Mouse (Mus musculus): ENCODE results near the gene Bcl7a. TPM values are rescaled to one million over a fixed set of nuclear protein-coding genes. Genes with fewer than 3 reads are reported as not detected.

The Bcl7a gene
- total RNA-seq, 2 experiments from 2014 or later: 11.9 to 14.2 TPM

GRCm38 (mm10) chr5:123370049-123370448 is 26.4 kb downstream of the Bcl7a start:
- DNase-seq: no peak
- intact Hi-C loops (cut with DNase I): loop anchor here (10.0 kb wide), 1 partner anchor 245 kb away; no protein-coding TSS in a partner anchor

GRCm38 (mm10) chr5:123375262-123375661 is 31.6 kb downstream of the Bcl7a start:
- intact Hi-C loops (cut with DNase I): loop anchor here (5.0 to 10.0 kb wide), 2 partner anchors 122 to 240 kb away; no protein-coding TSS in a partner anchor
- DNase-seq: no peak

GRCm38 (mm10) chr5:123375793-123376452 is 32.3 kb downstream of the Bcl7a start:
- intact Hi-C loops (cut with DNase I): loop anchor here (5.0 to 10.0 kb wide), 2 partner anchors 121 to 239 kb away; no protein-coding TSS in a partner anchor

GRCm38 (mm10) chr5:123376569-123376968 is 32.9 kb downstream of the Bcl7a start:
- intact Hi-C loops (cut with DNase I): loop anchor here (5.0 to 10.0 kb wide), 2 partner anchors 121 to 238 kb away; no protein-coding TSS in a partner anchor
- DNase-seq: peak; percentile 78 to 82

More at GRCm38 (mm10) chr5:123375793-123376452, 32.3 kb downstream of the Bcl7a start:
- no peak for DNase-seq

- intact Hi-C loops (cut with DNase I): loop anchor here (1.0 to 10.0 kb wide), 4 partner anchors 55 to 237 kb away; no protein-coding TSS in a partner anchor
- peak; percentile 83 to 92 for DNase-seq
Observed at GRCm38 (mm10) chr5:123377120-123377955, 33.7 kb downstream of the Bcl7a start.

- intact Hi-C loops (cut with DNase I): loop anchor here (5.0 to 10.0 kb wide), 2 partner anchors 119 to 236 kb away; no protein-coding TSS in a partner anchor
- no peak for DNase-seq
Observed at GRCm38 (mm10) chr5:123378712-123379111, 35.1 kb downstream of the Bcl7a start.

- intact Hi-C loops (cut with DNase I): loop anchor here (5.0 to 10.0 kb wide), 2 partner anchors 118 to 235 kb away; no protein-coding TSS in a partner anchor
- no peak for DNase-seq
Observed at GRCm38 (mm10) chr5:123379504-123379931, 35.9 kb downstream of the Bcl7a start.

- DNase-seq: peak in 1 of 2 experiments; percentile 64
- intact Hi-C loops (cut with DNase I): no loop called here
Observed at GRCm38 (mm10) chr5:123381968-123382367, 38.3 kb downstream of the Bcl7a start.

GRCm38 (mm10) chr5:123382686-123383085 is 39.1 kb downstream of the Bcl7a start:
- no peak for DNase-seq
- intact Hi-C loops (cut with DNase I): no loop called here

- intact Hi-C loops (cut with DNase I): no loop called here
Observed at GRCm38 (mm10) chr5:123388452-123388851, 44.8 kb downstream of the Bcl7a start.

GRCm38 (mm10) chr5:123390536-123391441 is 47.2 kb downstream of the Bcl7a start:
- intact Hi-C loops (cut with DNase I): no loop called here

More at GRCm38 (mm10) chr5:123388452-123388851, 44.8 kb downstream of the Bcl7a start:
- no peak for DNase-seq

GRCm38 (mm10) chr5:123391442-123391809 is 47.8 kb downstream of the Bcl7a start:
- peak; percentile 46 to 58 for DNase-seq
- intact Hi-C loops (cut with DNase I): no loop called here

More at GRCm38 (mm10) chr5:123390536-123391441, 47.2 kb downstream of the Bcl7a start:
- no peak for DNase-seq

- DNase-seq: no peak
- intact Hi-C loops (cut with DNase I): no loop called here
Observed at GRCm38 (mm10) chr5:123393786-123394302, 50.2 kb downstream of the Bcl7a start.

- peak; percentile 96 for DNase-seq
Observed at GRCm38 (mm10) chr5:123394303-123394956, 50.8 kb downstream of the Bcl7a start, which contains the start of gene Mlxip. Gene Mlxip (plus strand): TSS chr5:123394798.

GRCm38 (mm10) chr5:123394957-123395881 is 51.6 kb downstream of the Bcl7a start:
- intact Hi-C loops (cut with DNase I): loop anchor here (5.0 kb wide), 1 partner anchor 37 kb away; no protein-coding TSS in a partner anchor
- DNase-seq: peak; percentile 48 to 50

More at GRCm38 (mm10) chr5:123394303-123394956, 50.8 kb downstream of the Bcl7a start, which contains the start of gene Mlxip:
- intact Hi-C loops (cut with DNase I): no loop called here

GRCm38 (mm10) chr5:123396901-123397464 is 53.3 kb downstream of the Bcl7a start:
- intact Hi-C loops (cut with DNase I): loop anchor here (5.0 kb wide), 1 partner anchor 35 kb away; no protein-coding TSS in a partner anchor

GRCm38 (mm10) chr5:123397786-123398185 is 54.2 kb downstream of the Bcl7a start:
- DNase-seq: no peak
- intact Hi-C loops (cut with DNase I): loop anchor here (5.0 kb wide), 1 partner anchor 35 kb away; no protein-coding TSS in a partner anchor

More at GRCm38 (mm10) chr5:123396901-123397464, 53.3 kb downstream of the Bcl7a start:
- no peak for DNase-seq
